Mouse (Mus musculus) cerebellum, postnatal 25 days (tissue): ENCODE results near the gene Tmem87b.

Experiments used
- DNase-seq, 2 experiments: peaks; one replicate each; pipeline ENCODE4 v3.0.0; 2021; ENCODE audit warnings: mixed read lengths in 2 of 2

Gene Tmem87b

DNA sequence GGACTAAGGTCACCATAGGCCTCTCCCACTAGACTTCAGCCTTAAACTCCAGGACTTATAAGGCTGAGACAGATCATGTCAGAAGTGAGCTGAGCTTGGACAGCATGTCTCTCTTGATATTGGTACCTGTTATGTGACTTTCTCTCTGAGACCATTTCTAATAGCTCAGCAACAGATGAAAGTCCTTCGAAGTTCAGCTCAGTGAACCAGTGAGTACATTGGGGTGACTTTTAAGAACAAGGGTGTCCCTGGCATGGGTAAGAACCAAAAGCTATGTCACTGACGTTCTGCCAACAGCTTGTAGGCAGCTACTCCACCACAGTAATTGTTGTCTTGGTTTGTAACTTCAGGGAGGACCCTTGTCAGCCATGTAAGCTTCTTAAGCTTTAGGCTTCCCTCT lies 2.7 kb downstream of the Tmem87b start:
- DNase-seq: no peak

DNA sequence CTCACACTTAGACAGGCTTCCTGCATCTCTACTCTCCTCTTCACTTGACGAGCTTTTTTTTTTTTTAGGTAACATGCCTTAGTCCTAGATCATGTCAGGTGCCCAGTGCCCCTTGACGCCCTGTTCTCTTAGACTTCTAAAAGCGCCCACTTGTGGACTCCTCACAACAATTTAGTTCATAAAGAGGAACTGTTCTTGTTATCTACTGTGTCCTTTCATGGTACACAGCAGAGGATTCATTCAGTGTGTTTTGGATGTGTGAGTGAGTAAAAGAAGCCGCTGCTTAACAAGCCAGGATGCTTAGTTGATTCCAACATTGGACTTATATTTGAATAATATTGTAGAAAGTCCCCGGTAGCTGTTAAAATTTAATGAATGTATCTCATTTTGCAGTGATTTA lies 6.0 kb downstream of the Tmem87b start:
- no peak for DNase-seq

DNA sequence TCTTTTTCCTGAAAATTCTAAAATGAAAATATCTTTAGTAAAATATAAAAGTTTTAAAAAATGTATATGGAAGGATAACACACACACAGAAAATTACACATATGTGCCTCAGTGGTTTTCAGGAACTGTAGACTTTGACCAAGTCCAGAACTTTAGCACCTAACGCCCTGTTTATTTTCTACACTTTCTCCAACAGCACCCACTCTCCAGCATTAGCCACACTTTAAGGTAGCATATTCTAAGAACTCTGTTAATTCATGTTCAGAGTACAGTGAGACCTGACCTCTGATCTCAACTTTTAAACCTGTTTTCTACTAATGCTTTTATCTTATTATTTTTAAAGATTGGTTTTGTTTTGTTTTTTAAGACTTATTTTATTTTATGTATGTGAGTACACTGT lies 9.9 kb downstream of the Tmem87b start:
- no peak for DNase-seq

DNA sequence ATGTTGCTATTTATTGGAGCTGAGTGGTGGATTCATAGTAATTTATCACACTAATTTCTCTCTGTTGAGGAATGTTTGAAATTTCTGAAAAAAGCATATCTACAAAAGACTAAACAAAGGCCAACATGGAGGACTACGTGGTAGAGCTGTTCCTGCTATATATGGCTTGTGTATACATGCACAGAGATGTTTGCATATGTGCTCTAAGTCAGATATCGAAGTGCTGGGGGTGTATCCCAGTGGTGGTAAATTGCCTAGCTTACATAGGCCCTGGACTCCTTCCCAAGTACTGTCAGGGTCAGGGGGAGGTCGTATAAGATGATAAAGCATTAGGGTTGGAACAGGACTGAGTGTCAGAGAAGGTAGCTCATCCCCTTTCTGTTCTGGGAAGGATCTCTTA lies 14.7 kb downstream of the Tmem87b start:
- no peak for DNase-seq

DNA sequence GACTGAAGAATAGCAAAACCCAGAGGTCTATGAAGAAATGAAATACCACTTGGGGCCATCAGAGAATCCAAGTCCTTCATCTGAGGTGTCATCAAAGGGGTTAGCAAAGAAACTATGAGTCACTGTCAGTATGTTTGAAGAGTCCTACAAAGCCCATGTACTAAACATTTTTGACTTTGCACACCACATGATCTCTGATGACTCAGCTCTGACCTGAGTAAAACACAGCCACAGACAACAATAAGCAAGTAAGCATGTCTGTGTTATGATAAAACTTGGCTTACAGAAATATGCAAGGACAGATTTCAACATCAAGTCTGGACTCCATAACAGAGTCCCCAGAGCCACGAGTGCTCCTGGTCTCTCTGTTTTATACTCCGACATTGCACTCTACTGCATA lies 15.1 kb downstream of the Tmem87b start:
- DNase-seq: no peak

DNA sequence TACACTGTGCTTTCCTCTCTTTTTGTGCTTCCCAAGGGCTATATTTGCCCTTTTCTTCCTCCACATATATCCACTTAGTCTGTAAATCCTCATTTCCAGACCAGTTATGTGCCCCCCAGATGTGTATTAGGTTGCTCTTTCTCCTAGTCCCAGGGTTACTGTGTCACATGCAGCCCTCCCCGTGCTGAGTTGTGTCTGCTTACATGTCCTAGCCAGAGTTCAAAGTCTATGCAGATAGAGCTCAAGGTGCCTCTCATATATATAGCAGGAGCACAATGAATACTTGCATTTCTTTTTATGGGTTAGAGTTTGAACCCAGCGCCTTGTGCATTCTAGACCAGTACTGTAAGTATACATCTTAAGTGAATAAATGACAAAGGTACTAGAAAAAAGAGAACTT lies 15.5 kb downstream of the Tmem87b start:
- no peak for DNase-seq

DNA sequence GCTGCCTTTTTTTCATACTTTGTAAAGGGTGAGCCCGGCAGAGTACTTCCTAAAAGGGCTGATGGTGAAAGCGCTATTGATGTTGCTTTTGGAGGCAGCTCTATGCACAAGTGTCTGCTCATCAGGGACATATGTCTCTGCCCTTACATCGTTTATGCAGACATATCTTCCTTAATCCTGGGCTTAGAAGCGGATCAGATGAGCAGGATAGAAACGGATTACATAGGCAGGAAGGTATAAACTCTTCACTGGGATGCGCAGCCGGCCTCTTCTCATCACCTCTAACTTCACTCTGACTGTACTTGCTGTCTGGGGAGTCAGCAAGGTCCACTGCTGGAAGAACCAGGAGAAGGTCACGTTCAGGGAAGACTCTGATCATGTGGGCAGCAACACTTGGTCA lies 19.6 kb downstream of the Tmem87b start:
- no peak for DNase-seq

DNA sequence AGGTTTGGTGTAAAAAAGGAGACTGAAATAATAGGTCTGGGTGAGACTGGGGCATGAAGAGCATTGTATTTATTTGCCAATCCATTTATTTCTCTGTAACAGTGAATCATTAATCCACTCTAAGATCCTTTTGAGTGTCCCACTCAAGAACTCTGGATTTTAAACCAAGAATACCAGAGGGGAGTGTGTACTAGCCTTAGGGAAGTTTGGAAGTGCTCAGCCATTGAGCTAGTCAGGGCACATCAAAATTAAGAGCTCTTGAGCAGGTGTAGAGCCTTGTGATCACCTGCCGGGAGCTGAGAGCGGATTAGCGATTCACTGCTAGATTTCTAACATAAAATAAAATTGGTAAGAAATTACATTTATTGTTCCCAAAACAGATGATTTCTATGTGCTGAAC lies 20.7 kb downstream of the Tmem87b start:
- DNase-seq: no peak

DNA sequence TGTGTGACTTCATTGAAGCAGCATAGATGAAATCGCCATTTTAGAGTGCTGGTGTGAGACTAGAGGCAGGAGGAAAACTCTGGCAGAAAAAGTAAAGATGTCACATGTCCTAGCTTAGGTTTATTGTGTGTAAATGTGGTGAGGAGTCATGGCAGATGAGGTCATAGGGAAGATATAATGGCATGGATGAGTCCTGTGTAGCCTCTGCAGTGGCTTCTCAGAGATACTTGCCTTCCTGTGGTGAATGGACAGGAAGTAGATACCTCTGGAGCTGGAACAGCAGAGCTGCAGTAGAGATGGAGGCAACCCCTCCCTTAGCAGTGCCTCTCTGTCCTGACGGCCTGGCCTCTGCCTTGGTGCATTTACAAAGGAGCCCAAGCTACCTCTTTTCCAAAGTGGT lies 21.6 kb downstream of the Tmem87b start:
- DNase-seq: no peak

DNA sequence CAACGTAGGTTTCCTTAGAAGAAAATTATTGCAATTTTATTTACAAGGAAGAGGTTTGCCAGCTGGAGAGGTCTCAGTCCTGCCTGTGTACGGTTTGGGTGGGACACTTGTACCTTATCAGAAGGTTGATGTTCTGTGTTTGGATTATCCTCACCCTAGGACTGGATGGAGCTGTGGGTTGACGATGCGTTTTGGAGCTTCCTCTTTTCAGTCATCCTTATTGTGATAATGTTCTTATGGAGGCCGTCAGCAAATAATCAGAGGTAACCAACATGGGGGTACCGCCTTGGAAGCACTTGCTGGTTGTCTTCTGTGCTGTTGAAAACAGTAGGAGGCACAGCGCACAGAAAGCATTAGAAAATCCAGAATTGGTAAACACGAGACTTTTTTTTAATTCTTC lies 24.5 kb downstream of the Tmem87b start:
- DNase-seq: no peak

DNA sequence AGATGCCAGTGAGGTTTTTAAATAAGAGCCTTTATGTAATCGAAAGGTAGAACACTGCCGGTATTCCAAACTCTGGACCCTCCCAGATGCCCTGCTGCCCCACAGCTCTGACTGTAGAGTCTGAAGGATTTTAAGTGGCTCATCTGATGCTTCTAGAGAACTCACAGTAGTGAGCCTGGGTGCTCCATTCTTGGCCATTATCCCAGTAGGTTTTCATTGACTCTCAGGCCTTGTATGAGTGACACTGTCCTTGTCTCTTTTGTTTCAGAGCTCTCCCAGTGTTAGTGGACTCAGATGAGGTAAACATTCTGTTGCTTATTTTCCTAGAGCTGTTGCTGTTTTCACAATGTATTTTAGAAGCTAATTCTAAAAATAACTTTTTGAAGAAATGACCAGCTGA lies 32.1 kb downstream of the Tmem87b start:
- no peak for DNase-seq

DNA sequence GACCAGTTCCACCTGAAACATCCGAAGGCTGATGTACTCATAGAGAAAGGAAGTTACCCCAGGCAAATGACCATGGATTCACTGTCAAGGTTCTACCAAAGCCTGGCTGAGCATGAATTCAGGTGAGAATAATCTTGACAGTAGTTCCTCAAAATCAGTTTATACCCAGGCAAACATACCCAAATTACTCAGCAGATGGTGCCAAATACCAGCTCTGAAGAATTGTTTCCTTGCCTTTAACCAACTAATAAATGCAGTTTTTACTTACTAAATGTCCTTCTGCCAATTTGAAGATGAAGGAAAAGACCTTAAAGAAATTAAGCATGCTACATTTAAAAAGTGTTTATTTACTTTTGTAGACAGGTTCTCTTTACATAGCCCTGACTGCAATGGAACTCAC lies 38.8 kb downstream of the Tmem87b start:
- DNase-seq: no peak

DNA sequence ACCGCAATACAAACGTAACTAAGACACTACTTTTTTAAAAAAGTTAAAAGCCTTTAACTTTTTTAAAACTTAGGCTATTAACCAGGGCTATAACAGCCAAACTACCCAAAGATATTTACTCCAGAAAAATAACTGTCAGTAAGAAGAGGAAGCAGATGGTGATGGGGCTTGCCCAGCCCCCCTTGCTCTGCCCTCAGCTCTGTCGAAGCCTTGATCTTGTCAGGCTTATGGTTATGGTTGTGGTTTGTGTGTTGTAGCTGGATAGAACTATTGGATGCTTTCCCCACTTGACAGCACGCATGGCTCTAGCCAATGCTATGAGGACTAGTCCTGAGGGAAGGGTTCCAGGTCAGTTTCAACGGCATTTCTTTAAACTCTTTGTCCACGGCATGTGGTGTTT lies 41.0 kb downstream of the Tmem87b start:
- DNase-seq: no peak

DNA sequence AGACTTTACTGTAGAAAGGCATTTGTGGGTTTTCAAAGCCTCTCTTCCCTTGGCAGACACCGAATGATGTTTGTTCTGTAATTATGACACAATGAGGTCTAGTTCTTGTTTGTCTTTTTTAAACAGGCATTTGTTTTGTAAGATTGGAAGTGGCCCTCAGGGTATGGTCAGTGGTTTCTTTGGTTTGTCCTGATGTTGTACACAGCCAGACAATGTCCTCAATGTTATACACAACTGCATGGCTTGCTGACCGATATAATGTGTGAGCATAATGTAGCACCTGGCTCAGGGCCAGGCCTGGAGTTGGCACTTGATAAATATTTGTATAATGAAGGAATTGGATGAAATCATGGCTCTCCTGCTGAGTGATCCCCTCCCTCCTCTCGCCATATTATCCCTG lies 41.9 kb downstream of the Tmem87b start:
- DNase-seq: peak in 1 of 2 experiments; percentile 31

DNA sequence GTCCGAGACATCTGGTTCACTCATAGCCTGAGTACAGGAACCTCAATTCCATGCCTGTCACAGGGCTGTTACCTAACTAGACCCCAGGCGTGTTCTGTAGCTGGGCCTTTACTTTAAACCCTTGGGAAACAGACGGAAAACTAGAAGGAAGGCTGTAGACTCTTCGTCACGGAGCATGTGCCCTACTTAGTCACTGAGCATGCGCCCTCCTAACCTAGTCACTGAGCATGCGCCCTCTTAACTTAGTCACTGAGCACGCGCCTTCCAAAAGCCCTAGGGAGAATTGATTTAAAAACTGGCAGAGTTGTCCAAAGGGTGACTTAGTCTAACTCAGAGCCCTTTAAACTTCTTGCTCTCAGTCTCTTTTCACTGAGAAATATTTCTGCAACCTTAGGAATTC lies 44.7 kb downstream of the Tmem87b start, which contains the start of gene Fbln7:
Gene Fbln7, plus strand, starts transcription at position 346 of the 400 bp plus-strand sequence.
- DNase-seq: no peak

DNA sequence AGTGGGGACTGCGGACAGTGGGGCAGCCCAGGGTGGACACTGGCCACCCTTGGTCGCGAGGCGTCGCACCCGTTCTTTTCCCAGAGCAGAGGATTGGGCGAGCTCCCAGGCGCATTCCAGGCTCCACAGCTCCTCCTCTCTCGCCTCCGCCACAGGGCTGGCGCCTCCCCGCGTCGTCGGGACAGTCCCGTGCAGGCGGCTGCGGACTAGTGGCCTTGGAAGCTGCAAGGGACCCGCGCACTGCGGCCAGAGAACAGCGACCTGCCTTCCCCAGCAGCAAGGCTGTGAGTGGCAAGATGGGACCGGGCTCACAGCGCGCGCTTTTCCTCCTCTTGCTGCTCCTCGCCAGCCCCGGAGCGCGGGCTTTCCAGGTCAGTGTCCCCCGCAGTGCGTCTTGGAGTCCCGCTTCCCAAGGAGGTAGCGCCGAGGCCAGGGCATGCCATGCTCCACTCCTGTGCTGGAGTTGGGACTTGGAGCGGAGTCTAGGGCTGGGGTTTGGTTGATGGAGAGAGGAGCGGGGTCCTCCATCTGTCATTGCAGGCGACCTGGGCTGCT lies 45.9 kb downstream of the Tmem87b start:
- peak; percentile 59 to 71 for DNase-seq

DNA sequence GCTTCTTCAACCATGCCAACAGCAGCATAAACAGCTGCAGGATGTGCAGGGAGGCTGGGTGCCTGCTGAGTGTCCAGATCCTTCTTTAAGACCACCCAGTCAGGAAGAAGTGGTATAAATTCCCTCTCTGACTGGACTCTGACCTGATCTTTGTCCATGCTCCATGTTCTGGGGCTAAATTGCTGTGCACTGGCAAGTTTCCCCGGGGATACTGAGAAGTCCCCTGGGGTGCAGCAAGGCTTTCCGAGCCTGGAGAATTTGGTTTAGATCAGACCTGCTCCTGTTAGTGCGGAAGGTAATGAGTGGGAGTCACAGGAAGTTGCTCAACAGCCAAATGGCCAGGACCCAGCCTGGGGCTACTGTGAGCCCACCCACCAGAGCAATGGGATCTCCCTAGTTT lies 47.1 kb downstream of the Tmem87b start:
- DNase-seq: no peak

DNA sequence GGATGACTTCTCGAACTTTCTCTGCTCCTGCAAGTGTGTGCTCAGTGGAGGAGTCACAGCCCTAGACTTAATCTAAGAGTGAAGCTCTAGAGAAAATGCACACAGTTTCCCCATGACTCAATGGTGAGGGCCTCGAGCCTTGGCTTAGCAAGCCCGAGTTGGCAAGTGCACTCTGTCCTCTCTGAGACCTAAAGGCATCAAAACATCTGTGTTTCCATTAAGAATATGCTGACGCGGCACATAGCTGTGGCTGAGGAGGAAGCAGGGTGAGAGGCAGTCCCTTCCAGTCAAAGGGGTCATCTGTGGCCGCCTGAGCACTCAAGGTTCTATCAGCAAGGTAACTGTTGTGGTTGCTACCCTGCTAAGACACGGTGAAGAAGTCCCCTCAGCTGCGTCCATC lies 53.7 kb downstream of the Tmem87b start:
- DNase-seq: no peak

DNA sequence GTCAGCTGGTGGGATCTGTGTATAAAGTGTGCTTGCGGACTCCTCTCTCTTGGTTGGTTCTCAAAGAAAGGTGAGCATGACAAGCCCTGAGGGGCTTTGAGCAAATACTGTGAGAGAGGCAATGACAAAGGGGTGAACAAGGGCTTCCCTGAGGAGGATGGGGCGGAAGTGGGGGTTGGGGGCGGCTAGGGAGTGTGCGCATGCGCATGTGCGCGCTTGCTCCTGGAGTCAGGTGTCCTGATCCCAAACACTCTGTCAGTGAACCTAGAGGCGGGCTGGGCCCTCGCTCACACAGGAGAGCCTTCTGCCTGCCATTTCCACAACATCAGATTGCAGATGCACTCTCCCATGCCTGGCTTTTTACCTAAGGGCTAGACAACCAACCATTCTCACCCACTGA lies 54.3 kb downstream of the Tmem87b start:
- DNase-seq: no peak

DNA sequence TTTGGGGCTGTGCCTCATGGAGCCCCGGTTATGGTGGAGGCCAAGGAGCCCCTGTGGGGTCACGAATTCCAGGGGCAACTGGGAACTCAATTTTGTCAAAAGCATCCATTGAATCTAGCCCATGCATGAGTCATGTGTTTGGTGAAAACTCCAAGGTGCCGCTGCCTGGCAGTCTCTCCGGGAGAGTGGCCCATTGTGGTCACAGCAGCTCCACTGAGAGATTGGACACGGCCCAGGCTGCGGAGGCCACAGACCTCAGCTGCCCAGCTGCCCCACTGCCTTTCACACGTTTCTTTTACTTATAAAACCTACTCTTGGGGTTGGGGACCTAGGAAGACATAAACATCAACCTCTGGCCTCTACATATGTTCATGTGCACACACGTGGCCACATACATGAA lies 57.6 kb downstream of the Tmem87b start:
- DNase-seq: no peak

DNA sequence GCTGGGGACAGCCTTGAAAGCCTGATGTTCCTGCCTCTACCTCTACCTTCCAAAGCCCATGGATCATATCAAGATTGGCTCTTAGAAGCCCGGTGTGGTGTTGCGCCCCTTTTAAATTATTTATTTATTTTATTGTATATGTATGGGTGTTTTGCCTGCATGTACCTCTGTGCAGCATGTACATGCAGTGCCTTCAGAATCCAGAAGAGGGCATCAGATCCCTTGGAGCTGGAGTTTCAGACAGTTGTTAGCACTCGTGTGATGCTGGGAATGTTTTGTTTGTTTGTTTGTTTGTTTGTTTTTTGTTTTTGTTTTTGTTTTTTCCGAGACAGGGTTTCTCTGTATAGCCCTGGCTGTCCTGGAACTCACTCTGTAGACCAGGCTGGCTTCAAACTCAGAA lies 63.3 kb downstream of the Tmem87b start:
- DNase-seq: peak in 1 of 2 experiments; percentile 19

DNA sequence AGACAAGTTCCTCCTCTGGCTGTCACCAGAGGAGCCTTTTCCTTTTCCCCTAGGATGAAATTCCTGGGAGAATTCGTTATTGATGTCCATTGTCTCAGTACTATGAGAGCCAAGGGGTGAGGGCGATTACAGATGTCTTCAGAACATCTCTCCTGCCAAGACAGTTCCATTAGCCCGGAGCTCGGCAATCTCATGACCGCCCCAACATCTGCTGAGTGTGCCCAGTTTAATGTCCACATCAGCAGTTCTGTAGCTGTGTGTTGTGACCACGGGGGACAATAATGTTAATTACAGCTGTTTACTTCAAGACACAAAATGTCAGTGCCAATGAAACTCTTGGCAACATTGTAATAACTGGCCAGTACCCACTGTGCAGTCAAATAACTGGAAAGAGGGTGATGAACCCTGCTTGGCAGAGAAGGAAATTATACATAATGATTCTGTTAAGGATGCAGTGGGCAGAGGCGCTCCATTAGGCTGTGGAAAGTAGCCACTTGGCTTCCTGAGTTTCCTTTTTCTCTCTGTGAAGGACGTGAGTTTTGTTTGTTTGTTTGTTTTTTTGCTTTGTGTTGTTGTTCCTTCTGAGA lies 67.4 kb downstream of the Tmem87b start:
- DNase-seq: no peak

DNA sequence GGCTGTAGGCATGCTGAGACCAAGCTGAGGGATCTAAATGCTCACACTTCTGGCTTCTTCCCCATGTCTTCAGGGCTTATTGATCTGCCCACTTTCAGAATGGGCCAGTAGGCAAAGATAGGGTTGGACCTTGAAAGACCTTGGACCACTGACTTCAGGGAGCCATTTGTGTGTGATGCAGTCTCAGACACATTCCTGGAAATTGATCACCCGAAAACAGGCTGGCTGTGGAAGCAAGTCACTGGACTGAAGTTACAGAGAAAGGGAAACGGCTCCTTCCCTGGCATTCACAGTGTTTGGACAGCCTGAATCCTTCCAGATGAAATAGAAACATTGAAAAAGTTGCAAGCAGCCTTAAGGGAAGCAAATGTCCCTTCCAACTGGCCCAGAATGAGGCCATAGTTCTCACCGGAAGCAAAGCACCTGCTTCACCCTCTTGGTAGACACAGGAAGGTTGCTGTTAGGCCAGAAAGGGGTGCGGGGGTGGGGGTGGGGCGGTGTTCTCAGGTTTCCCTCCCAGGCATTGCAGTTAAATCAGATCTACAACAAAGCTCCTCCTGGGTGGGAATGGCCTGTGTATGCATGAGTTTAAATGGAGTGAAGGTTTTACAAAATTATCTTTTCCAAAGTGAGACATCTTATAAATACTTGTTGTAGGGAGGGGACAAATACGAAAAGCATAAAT lies 70.1 kb downstream of the Tmem87b start:
- no peak for DNase-seq

DNA sequence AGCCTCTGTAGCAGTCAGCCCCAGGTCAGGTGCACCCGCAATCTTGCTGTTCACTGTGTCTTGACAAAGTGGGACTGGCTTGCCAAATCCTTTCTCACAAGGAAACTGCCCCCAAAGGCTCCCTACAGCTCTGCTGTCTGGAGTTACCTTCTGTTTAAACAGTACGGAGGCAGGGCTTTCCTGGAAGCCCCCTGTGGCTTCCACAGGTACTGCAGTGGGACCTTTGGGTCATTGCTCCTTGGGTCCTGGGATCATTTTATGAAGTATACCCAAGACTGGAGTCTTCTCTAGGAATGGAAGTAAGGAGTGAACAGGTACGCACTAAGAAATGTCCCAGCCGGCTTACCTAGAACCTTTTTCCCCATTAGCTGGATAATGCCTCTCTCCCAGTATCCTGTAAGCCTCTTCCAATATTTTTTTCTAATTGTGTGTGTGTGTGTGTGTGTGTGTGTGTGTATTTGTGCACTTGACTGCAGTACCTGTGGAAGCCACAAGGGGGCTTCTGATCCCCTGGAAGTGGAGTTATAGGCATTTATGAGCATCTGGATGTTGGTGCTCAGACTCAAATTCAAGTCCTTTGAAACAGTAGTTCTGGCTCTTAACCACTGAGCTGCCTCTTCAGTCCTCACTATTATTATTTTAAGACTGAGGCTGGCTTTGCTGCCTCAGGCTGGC lies 72.9 kb downstream of the Tmem87b start:
- no peak for DNase-seq
